Mouse (Mus musculus) midbrain, embryonic 12.5 days (tissue): Measurements from ENCODE around the gene Bahcc1. TPM values are rescaled to one million over a fixed set of nuclear protein-coding genes. Genes with fewer than 3 reads are reported as not detected.

Experiments
- ATAC-seq: fragments of 200-750 bp; cut with Nextera tagmentation; 2 replicates; pipeline ENCODE4 v1.8.0; 2017; ENCODE audit warnings: low read depth, moderate TSS enrichment, moderate library complexity; ENCODE audit not compliant: low FRiP score
- H3K27ac ChIP-seq: fragments of 300-500 bp; sonication (generic); replicated peaks from 2 replicates; pipeline ENCODE4 v1.5.1; 2016; ENCODE audit warnings: mild to moderate bottlenecking
- H3K27me3 ChIP-seq: fragments of 300-500 bp; sonication (generic); 2 replicates; pipeline ENCODE4 v1.6.1; 2016; ENCODE audit warnings: mild to moderate bottlenecking
- H3K36me3 ChIP-seq: fragments of 300-500 bp; sonication (generic); 2 replicates; pipeline ENCODE4 v1.6.1; 2016
- H3K4me1 ChIP-seq: fragments of 300-500 bp; sonication (generic); 2 replicates; pipeline ENCODE4 v1.6.1; 2016
- H3K4me2 ChIP-seq: fragments of 300-500 bp; sonication (generic); replicated peaks from 2 replicates; pipeline ENCODE4 v1.6.1; 2016; ENCODE audit warnings: mild to moderate bottlenecking, moderate library complexity
- H3K4me3 ChIP-seq: fragments of 300-500 bp; sonication (generic); 2 replicates; pipeline ENCODE4 v1.5.1; 2016; ENCODE audit warnings: mild to moderate bottlenecking
- H3K9ac ChIP-seq: fragments of 300-500 bp; sonication (generic); replicated peaks from 2 replicates; pipeline ENCODE4 v1.6.1; 2016; ENCODE audit warnings: mild to moderate bottlenecking, moderate library complexity
- H3K9me3 ChIP-seq: fragments of 300-500 bp; sonication (generic); 2 replicates; pipeline ENCODE4 v1.6.1; 2016; ENCODE audit warnings: mild to moderate bottlenecking
- WGBS: fragments of 180-500 bp; shearing (Covaris S2); methylation state at CpG from one replicate; pipeline ENCODE4 v1.1.7; 2016; 5-methylcytosine and 5-hydroxymethylcytosine counted together
- polyA plus RNA-seq: library from polyadenylated mRNA; unstranded; fragments of >200 nt; fragmentation: Nextera tagmentation; extraction: Ambion mirVana; gene quantifications from 2 replicates; pipeline ENCODE4 v1.2.1, GENCODE M21; 2016

Bahcc1 gene
- polyA plus RNA-seq, 1 experiment from 2014 or later = 26.1 TPM

DNA sequence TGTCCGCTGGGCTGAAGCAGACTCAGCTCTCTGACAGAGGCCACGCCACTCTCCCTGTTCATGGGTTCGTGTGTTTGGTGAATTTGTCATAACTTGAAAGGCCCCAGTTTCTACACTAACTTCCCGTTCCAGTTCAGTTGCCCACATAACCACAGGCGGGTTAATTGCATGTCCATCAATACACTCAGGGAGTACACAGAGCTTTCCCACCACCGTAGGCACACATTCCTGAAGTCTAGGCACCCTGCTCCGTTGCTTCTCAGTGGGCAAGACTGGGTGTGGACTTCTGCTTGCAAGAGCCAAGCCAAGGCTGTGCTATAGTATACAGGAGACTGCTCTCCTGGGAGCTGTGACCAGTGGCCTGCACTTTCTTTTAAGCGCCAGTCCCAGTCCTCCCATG, 23.3 kb upstream of the Bahcc1 start:
- H3K27ac ChIP-seq = no peak overlapping the region
- H3K9ac ChIP-seq = no peak overlapping the region
- no peak overlapping the region for H3K4me3 ChIP-seq
- no peaks in the 10 kb centered on the region for H3K36me3 ChIP-seq
- ATAC-seq = no peak
- no peak overlapping the region for H3K4me2 ChIP-seq
- no peaks in the 10 kb centered on the region for H3K27me3 ChIP-seq
- WGBS = 81% methylated on average over 8 of the region's 8 CpGs
- no peaks in the 10 kb centered on the region for H3K4me1 ChIP-seq
- peaks cover 8% of the 10 kb centered on the region; the same call in 1 of the 2 replicates for H3K9me3 ChIP-seq

- Histone ChIP-seq H3K9ac (0 out of 2 replicates have a peak overlapping the region, but pooled peaks have one; percentile 49), H3K27me3 (no peaks in the 10 kb centered on the region), H3K4me1 (peaks cover 36% of the 10 kb centered on the region), H3K9me3 (peaks cover 8% of the 10 kb centered on the region; the same call in 1 of the 2 replicates), H3K27ac (peak overlapping the region; percentile 99), H3K36me3 (no peaks in the 10 kb centered on the region), H3K4me2 (peak overlapping the region; percentile 32), H3K4me3 (no peak overlapping the region)
- ATAC-seq = no peak
- WGBS = 45% methylated on average over 10 of the region's 10 CpGs
Observed at GRCm38 (mm10) chr11:120215726-120216241, 17.0 kb upstream of the Bahcc1 start.

DNA sequence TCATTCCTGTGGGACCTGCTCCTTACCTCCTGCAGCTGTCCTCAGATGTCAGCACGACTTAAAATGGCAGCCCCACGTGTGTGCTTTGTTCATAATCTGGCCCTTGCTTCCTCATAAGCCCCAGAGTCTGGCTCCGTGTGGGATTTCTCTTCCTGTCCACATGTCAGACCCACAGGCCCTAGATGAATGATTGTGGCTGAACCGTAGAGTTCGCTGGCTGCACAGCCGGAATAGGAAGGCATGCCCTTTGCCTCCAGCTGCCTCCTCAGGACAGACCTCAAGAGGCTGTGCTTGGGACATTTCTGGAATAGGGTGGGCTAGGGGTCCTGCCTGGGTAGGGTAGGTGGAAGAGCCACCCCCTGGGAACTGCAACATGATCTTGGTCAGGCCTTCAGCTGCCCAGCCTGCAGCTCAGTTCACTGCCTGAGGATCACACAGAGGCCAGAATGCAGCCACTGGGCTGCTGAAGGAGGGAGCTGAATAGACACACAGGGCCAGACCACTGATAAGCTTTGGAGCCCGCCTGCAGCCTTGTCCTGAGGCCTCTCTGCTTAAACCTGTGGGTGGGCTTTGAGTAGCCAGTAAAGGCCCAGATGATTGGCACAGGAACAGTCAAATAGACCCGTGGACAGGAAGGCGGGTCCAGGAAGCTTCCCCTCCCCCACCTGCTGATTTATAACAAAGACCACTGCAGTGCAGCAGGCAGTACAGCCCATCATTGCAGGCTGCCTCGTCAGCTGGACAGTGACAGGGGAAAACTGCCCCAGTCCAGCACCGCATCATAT, 16.0 kb upstream of the Bahcc1 start:
- peaks cover 46% of the 10 kb centered on the region for H3K4me1 ChIP-seq
- ATAC-seq = peak; percentile 93
- peaks cover 8% of the 10 kb centered on the region; the same call in 1 of the 2 replicates for H3K9me3 ChIP-seq
- WGBS = under 1% methylated on average over 11 of the region's 11 CpGs
- peak overlapping the region; percentile 32 for H3K4me2 ChIP-seq
- peak overlapping the region; percentile 99 for H3K27ac ChIP-seq
- H3K36me3 ChIP-seq = no peaks in the 10 kb centered on the region
- H3K4me3 ChIP-seq = peak overlapping the region; percentile 9; the same call in 1 of the 2 replicates
- no peaks in the 10 kb centered on the region for H3K27me3 ChIP-seq
- H3K9ac ChIP-seq = peak overlapping the region; percentile 49

GRCm38 (mm10) chr11:120218176-120218856, 14.4 kb upstream of the Bahcc1 start:
- peaks cover 55% of the 10 kb centered on the region for H3K4me1 ChIP-seq
- WGBS = 90% methylated on average over 17 of the region's 17 CpGs
- peaks cover 8% of the 10 kb centered on the region; the same call in 1 of the 2 replicates for H3K9me3 ChIP-seq
- no peak for ATAC-seq
- H3K27me3 ChIP-seq = no peaks in the 10 kb centered on the region
- no peaks in the 10 kb centered on the region for H3K36me3 ChIP-seq
- no peak overlapping the region for H3K4me2 ChIP-seq
- H3K4me3 ChIP-seq = no peak overlapping the region
- no peak overlapping the region for H3K9ac ChIP-seq
- peak overlapping the region; percentile 99; the same call in 1 of the 2 replicates for H3K27ac ChIP-seq

DNA sequence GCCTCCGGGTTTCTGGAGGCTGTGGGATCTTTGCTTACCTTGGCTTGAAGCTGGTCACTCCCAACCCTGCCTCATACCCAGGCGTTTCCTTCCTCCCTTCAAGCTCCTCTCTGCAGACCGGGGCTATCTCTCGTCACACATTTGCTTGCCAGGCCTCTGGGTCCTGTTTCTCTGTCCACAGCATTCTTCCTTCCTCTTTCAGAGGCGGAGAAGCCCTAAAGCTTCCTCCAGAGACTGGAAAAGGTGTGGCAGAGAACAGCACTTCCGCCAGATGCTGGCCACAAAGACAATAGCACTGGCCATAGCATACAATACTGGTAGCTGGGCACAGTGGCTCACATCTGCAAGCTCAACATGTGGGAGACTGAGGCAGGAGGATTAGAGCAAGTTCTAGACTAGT, 13.8 kb upstream of the Bahcc1 start:
- no peak overlapping the region for H3K4me3 ChIP-seq
- no peak overlapping the region for H3K4me2 ChIP-seq
- H3K27ac ChIP-seq = peak overlapping the region; percentile 99; the same call in 1 of the 2 replicates
- H3K27me3 ChIP-seq = no peaks in the 10 kb centered on the region
- H3K36me3 ChIP-seq = no peaks in the 10 kb centered on the region
- no peak for ATAC-seq
- H3K9ac ChIP-seq = no peak overlapping the region
- 82% methylated on average over 6 of the region's 6 CpGs for WGBS
- H3K9me3 ChIP-seq = peaks cover 1% of the 10 kb centered on the region; the same call in 1 of the 2 replicates
- H3K4me1 ChIP-seq = peaks cover 61% of the 10 kb centered on the region

DNA sequence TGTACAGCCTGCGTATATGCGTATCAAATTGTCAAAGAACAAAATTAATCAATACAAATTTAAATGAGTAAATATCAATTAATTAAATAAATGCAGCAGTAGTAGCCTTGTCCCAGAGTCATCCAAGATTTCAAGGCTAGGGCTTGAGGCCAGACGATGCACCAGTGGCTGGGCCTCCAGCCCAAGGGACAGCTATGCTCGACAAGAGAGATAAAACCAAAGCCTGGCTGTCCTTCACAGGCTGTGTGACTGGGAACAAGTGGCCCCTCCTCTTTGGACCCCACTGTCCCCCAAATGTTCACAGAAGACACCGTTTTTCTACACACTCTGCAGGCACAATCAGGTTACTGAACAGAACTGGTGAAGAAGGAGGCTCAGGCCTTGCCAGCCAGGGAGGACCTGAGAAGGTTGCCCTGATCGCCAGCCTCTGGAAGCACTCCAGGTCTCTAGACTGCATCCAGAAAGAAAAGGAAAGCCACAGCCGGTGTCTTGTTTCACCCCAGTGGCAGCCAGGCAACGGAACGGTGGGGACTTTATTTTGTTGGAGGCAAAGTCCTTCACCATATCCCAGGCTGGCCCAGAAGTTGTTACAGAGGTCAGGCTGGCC, 12.7 kb upstream of the Bahcc1 start:
- Histone ChIP-seq H3K9me3 (no peaks in the 10 kb centered on the region), H3K9ac (no peak overlapping the region), H3K36me3 (no peaks in the 10 kb centered on the region), H3K27me3 (no peaks in the 10 kb centered on the region), H3K27ac (0 out of 2 replicates have a peak overlapping the region, but pooled peaks have one; percentile 27), H3K4me1 (peaks cover 72% of the 10 kb centered on the region), H3K4me2 (no peak overlapping the region), H3K4me3 (no peak overlapping the region)
- WGBS = 53% methylated on average over 9 of the region's 9 CpGs
- ATAC-seq = no peak

GRCm38 (mm10) chr11:120220963-120221827, 11.6 kb upstream of the Bahcc1 start:
- 64% methylated on average over 12 of the region's 12 CpGs for WGBS
- no peak overlapping the region for H3K4me2 ChIP-seq
- no peaks in the 10 kb centered on the region for H3K9me3 ChIP-seq
- H3K27ac ChIP-seq = 0 out of 2 replicates have a peak overlapping the region, but pooled peaks have one; percentile 2
- no peak overlapping the region for H3K4me3 ChIP-seq
- H3K9ac ChIP-seq = no peak overlapping the region
- H3K27me3 ChIP-seq = no peaks in the 10 kb centered on the region
- no peaks in the 10 kb centered on the region for H3K36me3 ChIP-seq
- ATAC-seq = no peak
- H3K4me1 ChIP-seq = peaks cover 76% of the 10 kb centered on the region

DNA sequence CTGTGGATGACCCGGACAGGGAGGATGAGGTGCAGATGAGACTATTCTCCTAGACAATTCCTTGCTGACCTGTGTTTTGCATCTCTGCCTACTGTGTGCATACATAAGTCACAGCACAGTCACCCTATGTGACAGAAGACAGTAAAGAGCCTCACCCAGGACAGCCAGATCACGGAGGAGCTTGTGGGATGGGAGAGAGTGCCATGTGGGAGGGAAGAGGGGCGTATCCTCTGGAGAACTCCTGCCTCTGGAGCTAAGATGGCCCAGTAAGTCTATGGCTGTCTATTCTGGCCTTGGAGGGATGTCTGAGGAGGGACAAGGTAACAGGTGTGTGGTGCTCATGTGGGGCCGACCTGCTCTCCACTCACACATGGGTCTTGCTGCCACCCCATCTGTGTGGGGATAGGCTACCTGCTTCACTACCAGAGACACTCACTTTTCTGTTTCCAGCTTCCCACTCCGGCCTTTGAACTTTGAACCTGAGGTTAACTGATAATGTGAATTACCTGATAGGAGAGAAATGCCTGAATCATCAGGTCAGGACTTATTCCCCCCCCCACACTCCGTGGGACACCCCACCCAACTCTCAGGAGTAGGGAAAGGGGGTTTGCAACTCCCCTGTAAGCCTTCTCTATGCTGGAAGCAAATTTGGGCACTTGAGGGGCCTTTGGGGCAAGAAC, 10.2 kb upstream of the Bahcc1 start:
- Histone ChIP-seq H3K27me3 (no peaks in the 10 kb centered on the region), H3K36me3 (no peaks in the 10 kb centered on the region), H3K27ac (0 out of 2 replicates have a peak overlapping the region, but pooled peaks have one; percentile 39), H3K4me2 (no peak overlapping the region), H3K9me3 (no peaks in the 10 kb centered on the region), H3K9ac (no peak overlapping the region), H3K4me3 (no peak overlapping the region), H3K4me1 (peaks cover 76% of the 10 kb centered on the region)
- WGBS = 86% methylated on average over 6 of the region's 6 CpGs
- no peak for ATAC-seq

DNA sequence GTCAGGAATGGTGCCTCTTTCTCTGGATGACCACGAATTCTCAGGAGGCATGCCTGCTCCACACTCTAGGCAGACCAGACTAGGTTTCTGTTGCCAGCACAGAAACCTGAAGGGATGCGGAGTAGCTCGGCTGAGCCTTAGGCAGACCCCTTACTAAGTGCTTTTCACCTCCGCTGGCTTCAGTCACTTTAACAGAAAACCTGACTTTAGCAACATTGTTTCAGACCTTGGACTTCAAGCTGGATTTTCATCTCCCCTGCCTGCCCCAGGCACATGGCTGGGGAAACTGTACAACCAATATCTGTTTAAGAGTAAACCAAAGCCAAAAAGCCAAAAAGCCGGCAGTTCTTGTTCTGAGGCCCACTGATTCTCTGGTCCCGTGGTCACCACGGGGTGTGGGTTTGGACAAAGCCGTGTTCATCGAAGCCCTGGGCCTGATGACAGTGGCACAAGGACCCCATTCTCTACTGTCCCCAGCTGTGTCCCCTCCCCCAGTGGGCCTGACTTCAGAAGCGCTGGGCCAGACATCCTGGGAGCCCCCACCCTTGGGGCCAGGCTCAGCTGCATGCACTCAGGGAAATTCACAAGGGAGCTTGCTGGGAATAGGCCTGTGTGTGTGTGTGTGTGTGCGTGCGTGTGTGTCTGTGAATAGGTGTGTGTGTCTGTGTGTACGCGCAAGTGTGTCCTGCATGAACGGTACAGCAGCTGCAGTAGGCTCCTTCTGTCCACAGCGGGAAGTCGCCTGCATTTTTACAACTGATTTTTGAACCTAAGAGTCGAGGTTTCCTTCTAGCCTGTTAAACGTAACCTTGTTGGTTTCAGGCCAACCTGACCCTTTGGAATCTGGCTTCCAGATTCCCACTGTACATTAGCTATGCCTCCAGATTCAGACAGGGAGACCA, 8.9 kb upstream of the Bahcc1 start:
- Histone ChIP-seq H3K4me2 (peak overlapping the region; percentile 29), H3K36me3 (no peaks in the 10 kb centered on the region), H3K9ac (peak overlapping the region; percentile 69; the same call in 1 of the 2 replicates), H3K4me1 (peaks cover 83% of the 10 kb centered on the region), H3K27me3 (peaks cover 6% of the 10 kb centered on the region; the same call in 1 of the 2 replicates), H3K4me3 (no peak overlapping the region), H3K9me3 (no peaks in the 10 kb centered on the region), H3K27ac (peak overlapping the region; percentile 77)
- WGBS = 43% methylated on average over 19 of the region's 19 CpGs
- ATAC-seq = peak; percentile 71
